Mouse (Mus musculus) midbrain, embryonic 16.5 days (tissue): ENCODE data around the gene Mdfic. TPM values are rescaled to one million over a fixed set of nuclear protein-coding genes. Genes with fewer than 3 reads are reported as not detected.

Source experiments
- ATAC-seq: fragments of 200-750 bp; cut with Nextera tagmentation; 2 replicates; pipeline ENCODE4 v1.8.0; 2017; ENCODE audit warnings: moderate TSS enrichment
- H3K27ac ChIP-seq: fragments of 300-500 bp; sonication (generic); 2 replicates; pipeline ENCODE4 v1.5.1; 2014; ENCODE audit warnings: mild to moderate bottlenecking, low read length, mixed read lengths
- H3K27me3 ChIP-seq: fragments of 300-500 bp; sonication (generic); 2 replicates; pipeline ENCODE4 v1.6.1; 2014; ENCODE audit warnings: low read depth, low read length, mixed read lengths; ENCODE audit not compliant: control insufficient read depth, insufficient read depth
- H3K36me3 ChIP-seq: fragments of 300-500 bp; sonication (generic); 2 replicates; pipeline ENCODE4 v1.6.1; 2014; ENCODE audit warnings: mild to moderate bottlenecking, low read length, moderate library complexity, mixed read lengths; ENCODE audit not compliant: control insufficient read depth, insufficient read depth
- H3K4me1 ChIP-seq: fragments of 300-500 bp; sonication (generic); 2 replicates; pipeline ENCODE4 v1.6.1; 2014; ENCODE audit warnings: mild to moderate bottlenecking, low read length, mixed read lengths; ENCODE audit not compliant: control insufficient read depth, insufficient read depth
- H3K4me2 ChIP-seq: fragments of 300-500 bp; sonication (generic); 2 replicates; pipeline ENCODE4 v1.6.1; 2014; ENCODE audit warnings: mild to moderate bottlenecking, low read length, mixed read lengths
- H3K4me3 ChIP-seq: fragments of 300-500 bp; sonication (generic); 2 replicates; pipeline ENCODE4 v1.5.1; 2014; ENCODE audit warnings: low read depth, mild to moderate bottlenecking, low read length, moderate library complexity, mixed read lengths
- H3K9ac ChIP-seq: fragments of 300-500 bp; sonication (generic); 2 replicates; pipeline ENCODE4 v1.6.1; 2014; ENCODE audit warnings: low read depth, low read length, mixed read lengths
- H3K9me3 ChIP-seq: fragments of 300-500 bp; sonication (generic); replicated peaks from 2 replicates; pipeline ENCODE4 v1.6.1; 2014; ENCODE audit warnings: mild to moderate bottlenecking, low read length, mixed read lengths; ENCODE audit not compliant: control insufficient read depth, poor library complexity, severe bottlenecking
- WGBS: fragments of 180-500 bp; shearing (Covaris S2); extraction: QIAGEN DNeasy Blood & Tissue Kit; methylation state at CpG from one replicate; pipeline ENCODE4 v1.1.7; 2014; 5-methylcytosine and 5-hydroxymethylcytosine counted together
- polyA plus RNA-seq: library from polyadenylated mRNA; unstranded; fragments of >200 nt; fragmentation: Nextera tagmentation; extraction: Ambion mirVana; gene quantifications from 2 replicates; pipeline ENCODE4 v1.2.1, GENCODE M21; 2015

The Mdfic gene
- polyA plus RNA-seq, 1 experiment from 2014 or later = 1.1 TPM

- H3K27me3 ChIP-seq = no peaks in the 10 kb centered on the region
- no peak overlapping the region for H3K4me3 ChIP-seq
- 81% methylated on average over 5 of the region's 5 CpGs for WGBS
- H3K9ac ChIP-seq = no peak overlapping the region
- no peak overlapping the region for H3K4me2 ChIP-seq
- no peak for ATAC-seq
- no peaks in the 10 kb centered on the region for H3K9me3 ChIP-seq
- H3K27ac ChIP-seq = no peak overlapping the region
- H3K4me1 ChIP-seq = peaks cover 3% of the 10 kb centered on the region; the same call in 1 of the 2 replicates
- no peaks in the 10 kb centered on the region for H3K36me3 ChIP-seq
These were observed 25.4 kb downstream of the Mdfic start for GRCm38 (mm10) chr6:15745891-15746290.

- ATAC-seq = no peak
- H3K9me3 ChIP-seq = no peaks in the 10 kb centered on the region
These were observed 27.1 kb downstream of the Mdfic start for GRCm38 (mm10) chr6:15747396-15748155.

GRCm38 (mm10) chr6:15748236-15748635 is 27.8 kb downstream of the Mdfic start:
- Histone ChIP-seq H3K4me1 (peaks cover 3% of the 10 kb centered on the region; the same call in 1 of the 2 replicates), H3K4me2 (no peak overlapping the region), H3K27me3 (no peaks in the 10 kb centered on the region), H3K4me3 (no peak overlapping the region), H3K36me3 (no peaks in the 10 kb centered on the region), H3K9ac (no peak overlapping the region), H3K9me3 (no peaks in the 10 kb centered on the region), H3K27ac (no peak overlapping the region)
- WGBS = 100% methylated on average over 1 of the region's 1 CpGs
- ATAC-seq = no peak

More at GRCm38 (mm10) chr6:15747396-15748155, 27.1 kb downstream of the Mdfic start:
- H3K27ac ChIP-seq = no peak overlapping the region
- peaks cover 3% of the 10 kb centered on the region; the same call in 1 of the 2 replicates for H3K4me1 ChIP-seq
- H3K4me3 ChIP-seq = no peak overlapping the region
- 94% methylated on average over 5 of the region's 5 CpGs for WGBS
- H3K4me2 ChIP-seq = no peak overlapping the region
- no peaks in the 10 kb centered on the region for H3K27me3 ChIP-seq
- H3K36me3 ChIP-seq = no peaks in the 10 kb centered on the region
- H3K9ac ChIP-seq = no peak overlapping the region

GRCm38 (mm10) chr6:15748943-15749342 is 28.5 kb downstream of the Mdfic start:
- peaks cover 3% of the 10 kb centered on the region; the same call in 1 of the 2 replicates for H3K4me1 ChIP-seq
- H3K9ac ChIP-seq = no peak overlapping the region
- no peaks in the 10 kb centered on the region for H3K27me3 ChIP-seq
- ATAC-seq = no peak
- no peak overlapping the region for H3K4me3 ChIP-seq
- WGBS = 98% methylated on average over 2 of the region's 2 CpGs
- H3K9me3 ChIP-seq = no peaks in the 10 kb centered on the region
- no peaks in the 10 kb centered on the region for H3K36me3 ChIP-seq
- no peak overlapping the region for H3K27ac ChIP-seq
- H3K4me2 ChIP-seq = no peak overlapping the region

GRCm38 (mm10) chr6:15750101-15750500 is 29.6 kb downstream of the Mdfic start:
- Histone ChIP-seq H3K27me3 (no peaks in the 10 kb centered on the region), H3K36me3 (no peaks in the 10 kb centered on the region), H3K9me3 (no peaks in the 10 kb centered on the region), H3K4me3 (no peak overlapping the region), H3K9ac (no peak overlapping the region), H3K4me1 (peaks cover 3% of the 10 kb centered on the region; the same call in 1 of the 2 replicates), H3K27ac (no peak overlapping the region), H3K4me2 (no peak overlapping the region)
- WGBS = 82% methylated on average over 5 of the region's 5 CpGs
- ATAC-seq = no peak

DNA sequence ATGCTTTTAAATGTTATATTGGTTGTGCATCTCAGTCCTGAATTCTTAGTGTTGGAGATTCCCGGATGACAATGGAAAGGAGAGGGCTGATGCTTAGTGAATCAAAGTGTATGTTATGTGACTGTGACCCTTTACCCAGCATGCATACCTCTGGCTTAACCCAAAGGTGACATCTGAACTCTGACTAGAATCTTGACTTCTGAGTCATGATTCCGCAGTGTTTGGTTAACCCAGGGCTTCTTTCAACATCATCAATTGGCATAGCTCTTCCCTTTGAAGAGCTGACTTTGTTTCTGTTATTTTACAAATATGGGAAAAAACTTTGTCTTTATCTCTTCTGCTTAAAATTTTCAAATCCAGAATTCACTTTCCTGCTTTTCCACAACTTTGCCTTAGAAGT is 30.9 kb downstream of the Mdfic start:
- no peak for ATAC-seq
- Histone ChIP-seq H3K36me3 (no peaks in the 10 kb centered on the region), H3K4me3 (no peak overlapping the region), H3K4me1 (no peaks in the 10 kb centered on the region), H3K27ac (no peak overlapping the region), H3K4me2 (no peak overlapping the region), H3K27me3 (no peaks in the 10 kb centered on the region), H3K9ac (no peak overlapping the region), H3K9me3 (no peaks in the 10 kb centered on the region)
- WGBS = 95% methylated on average over 2 of the region's 2 CpGs

DNA sequence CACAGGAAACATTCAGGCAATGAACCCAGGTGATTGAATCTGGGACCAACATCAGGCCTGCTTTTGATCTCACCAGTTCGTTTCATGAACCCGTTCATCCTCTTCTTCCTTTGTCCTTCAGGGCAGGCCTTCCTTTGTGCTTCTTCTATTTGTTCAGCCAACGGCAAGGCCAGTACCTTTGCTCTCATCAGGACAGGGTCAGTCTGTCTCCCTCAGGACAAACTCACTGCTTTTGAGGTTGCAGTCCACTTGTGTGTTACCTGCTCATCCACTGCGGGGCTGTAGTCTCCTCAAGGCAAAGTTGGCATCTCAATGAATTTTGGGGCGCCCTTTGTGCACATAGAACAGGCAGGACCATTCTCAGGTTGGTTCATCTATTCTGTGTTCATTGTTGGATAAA is 31.7 kb downstream of the Mdfic start:
- Histone ChIP-seq H3K9me3 (no peaks in the 10 kb centered on the region), H3K4me3 (no peak overlapping the region), H3K27me3 (no peaks in the 10 kb centered on the region), H3K4me1 (no peaks in the 10 kb centered on the region), H3K27ac (no peak overlapping the region), H3K9ac (no peak overlapping the region), H3K4me2 (no peak overlapping the region), H3K36me3 (no peaks in the 10 kb centered on the region)
- WGBS = 93% methylated on average over 5 of the region's 5 CpGs
- ATAC-seq = no peak

DNA sequence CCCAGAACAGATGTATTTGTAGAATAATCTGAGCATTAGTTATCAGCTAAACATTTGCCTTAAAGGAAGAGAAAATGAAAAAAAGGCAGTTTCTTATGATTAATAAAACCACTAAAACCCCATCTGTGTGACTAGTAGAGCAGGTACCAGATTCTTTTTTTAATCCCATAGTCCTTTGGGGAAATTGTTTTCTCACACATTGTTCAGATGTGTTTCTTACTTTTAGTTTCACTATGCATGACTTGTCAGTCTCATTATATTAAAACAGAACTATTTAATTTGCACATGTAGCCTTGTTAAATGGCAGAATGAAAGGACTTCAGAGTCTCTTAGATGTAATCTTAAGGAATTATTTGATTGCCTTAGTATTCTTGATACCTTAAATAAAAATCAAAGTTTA is 32.7 kb downstream of the Mdfic start:
- Histone ChIP-seq H3K4me1 (no peaks in the 10 kb centered on the region), H3K27ac (no peak overlapping the region), H3K4me2 (no peak overlapping the region), H3K4me3 (no peak overlapping the region), H3K27me3 (no peaks in the 10 kb centered on the region), H3K9me3 (no peaks in the 10 kb centered on the region), H3K9ac (no peak overlapping the region), H3K36me3 (no peaks in the 10 kb centered on the region)
- no peak for ATAC-seq

GRCm38 (mm10) chr6:15758394-15758793 is 37.9 kb downstream of the Mdfic start:
- Histone ChIP-seq H3K36me3 (no peaks in the 10 kb centered on the region), H3K27me3 (no peaks in the 10 kb centered on the region), H3K4me1 (no peaks in the 10 kb centered on the region), H3K4me2 (no peak overlapping the region), H3K9me3 (no peaks in the 10 kb centered on the region), H3K27ac (no peak overlapping the region), H3K4me3 (no peak overlapping the region), H3K9ac (no peak overlapping the region)
- WGBS = 83% methylated on average over 3 of the region's 3 CpGs
- ATAC-seq = no peak
